Mouse (Mus musculus) liver, embryonic 13.5 days (tissue): ENCODE measurements around the gene Itk. TPM values are rescaled to one million over a fixed set of nuclear protein-coding genes. Genes with fewer than 3 reads are reported as not detected.

Experiments
- ATAC-seq: fragments of 200-750 bp; cut with Nextera tagmentation; 2 replicates; pipeline ENCODE4 v1.8.0; 2017; ENCODE audit warnings: low read depth, mild to moderate bottlenecking, moderate number of reproducible peaks, moderate library complexity
- DNase-seq: peaks from one replicate; pipeline ENCODE4 v3.0.0; 2022
- H3K27ac ChIP-seq: fragments of 300-500 bp; sonication (generic); 2 replicates; pipeline ENCODE4 v1.5.1; 2015; ENCODE audit warnings: moderate library complexity, mild to moderate bottlenecking, inconsistent platforms
- H3K27me3 ChIP-seq: fragments of 300-500 bp; sonication (generic); 2 replicates; pipeline ENCODE4 v1.6.1; 2015; ENCODE audit warnings: mild to moderate bottlenecking, inconsistent platforms
- H3K36me3 ChIP-seq: fragments of 300-500 bp; sonication (generic); 2 replicates; pipeline ENCODE4 v1.6.1; 2015; ENCODE audit warnings: mild to moderate bottlenecking, inconsistent platforms
- H3K4me1 ChIP-seq: fragments of 300-500 bp; sonication (generic); replicated peaks from 2 replicates; pipeline ENCODE4 v1.6.1; 2015; ENCODE audit warnings: inconsistent platforms
- H3K4me2 ChIP-seq: fragments of 300-500 bp; sonication (generic); 2 replicates; pipeline ENCODE4 v1.6.1; 2015; ENCODE audit warnings: inconsistent platforms, mild to moderate bottlenecking, moderate library complexity
- H3K4me3 ChIP-seq: fragments of 300-500 bp; sonication (generic); replicated peaks from 2 replicates; pipeline ENCODE4 v1.5.1; 2015; ENCODE audit warnings: mild to moderate bottlenecking, inconsistent platforms
- H3K9ac ChIP-seq: fragments of 300-500 bp; sonication (generic); 2 replicates; pipeline ENCODE4 v1.6.1; 2015; ENCODE audit warnings: mild to moderate bottlenecking, inconsistent platforms
- H3K9me3 ChIP-seq: fragments of 300-500 bp; sonication (generic); replicated peaks from 2 replicates; pipeline ENCODE4 v1.6.1; 2016; ENCODE audit warnings: inconsistent platforms
- WGBS: fragments of 180-500 bp; shearing (Covaris S2); methylation state at CpG from one replicate; pipeline ENCODE4 v1.1.7; 2015; ENCODE audit not compliant: insufficient replicate concordance; 5-methylcytosine and 5-hydroxymethylcytosine counted together
- polyA plus RNA-seq: library from polyadenylated mRNA; unstranded; fragments of >200 nt; fragmentation: Nextera tagmentation; extraction: Ambion mirVana; gene quantifications from 2 replicates; pipeline ENCODE4 v1.2.1, GENCODE M21; 2015

Itk gene
- polyA plus RNA-seq, 1 experiment from 2014 or later: 0.12 TPM

GRCm38 (mm10) chr11:46406721-46407120 lies 17.4 kb upstream of the Itk start:
- DNase-seq (no peak), ATAC-seq (no peak)
- Histone ChIP-seq H3K27me3 (no peaks in the 10 kb centered on the region), H3K27ac (no peak overlapping the region), H3K4me2 (no peak overlapping the region), H3K9me3 (no peaks in the 10 kb centered on the region), H3K9ac (no peak overlapping the region), H3K36me3 (no peaks in the 10 kb centered on the region), H3K4me3 (no peak overlapping the region), H3K4me1 (peaks cover under 1% of the 10 kb centered on the region; the same call in 1 of the 2 replicates)
- 41% methylated on average over 10 of the region's 10 CpGs for WGBS

- H3K9ac ChIP-seq: no peak overlapping the region
- H3K27me3 ChIP-seq: no peaks in the 10 kb centered on the region
- WGBS: 81% methylated on average over 16 of the region's 16 CpGs
- H3K9me3 ChIP-seq: no peaks in the 10 kb centered on the region
- H3K36me3 ChIP-seq: no peaks in the 10 kb centered on the region
- DNase-seq: no peak
- peaks cover 4% of the 10 kb centered on the region; the same call in 1 of the 2 replicates for H3K4me1 ChIP-seq
- H3K4me2 ChIP-seq: no peak overlapping the region
- no peak for ATAC-seq
- H3K4me3 ChIP-seq: no peak overlapping the region
- H3K27ac ChIP-seq: no peak overlapping the region
Observed at GRCm38 (mm10) chr11:46404986-46405385, 15.7 kb upstream of the Itk start.

DNA sequence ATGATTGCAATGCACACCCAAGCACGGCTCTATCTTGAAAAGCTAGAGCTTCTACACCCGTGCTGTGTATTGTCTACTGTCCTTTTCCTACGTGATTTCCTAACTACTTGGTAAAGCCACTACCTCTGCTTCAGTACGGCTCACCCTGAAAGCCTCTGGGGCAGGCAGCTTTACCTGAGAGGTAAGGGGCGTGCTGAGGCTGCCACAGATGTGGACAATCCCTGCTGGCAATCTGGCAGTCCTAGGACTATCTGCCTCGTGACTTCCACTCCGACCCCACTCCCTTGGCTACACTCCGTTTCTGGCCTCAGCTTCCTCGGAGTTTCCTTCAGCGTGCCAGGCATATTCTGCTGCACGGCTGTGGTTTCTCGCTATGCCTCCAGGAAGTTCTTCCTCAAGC lies 12.2 kb upstream of the Itk start:
- DNase-seq (no peak), ATAC-seq (no peak)
- no peaks in the 10 kb centered on the region for H3K36me3 ChIP-seq
- H3K27ac ChIP-seq: no peak overlapping the region
- H3K9me3 ChIP-seq: no peaks in the 10 kb centered on the region
- WGBS: 54% methylated on average over 12 of the region's 12 CpGs
- no peak overlapping the region for H3K4me2 ChIP-seq
- H3K27me3 ChIP-seq: no peaks in the 10 kb centered on the region
- no peak overlapping the region for H3K4me3 ChIP-seq
- peaks cover 30% of the 10 kb centered on the region for H3K4me1 ChIP-seq
- no peak overlapping the region for H3K9ac ChIP-seq

DNA sequence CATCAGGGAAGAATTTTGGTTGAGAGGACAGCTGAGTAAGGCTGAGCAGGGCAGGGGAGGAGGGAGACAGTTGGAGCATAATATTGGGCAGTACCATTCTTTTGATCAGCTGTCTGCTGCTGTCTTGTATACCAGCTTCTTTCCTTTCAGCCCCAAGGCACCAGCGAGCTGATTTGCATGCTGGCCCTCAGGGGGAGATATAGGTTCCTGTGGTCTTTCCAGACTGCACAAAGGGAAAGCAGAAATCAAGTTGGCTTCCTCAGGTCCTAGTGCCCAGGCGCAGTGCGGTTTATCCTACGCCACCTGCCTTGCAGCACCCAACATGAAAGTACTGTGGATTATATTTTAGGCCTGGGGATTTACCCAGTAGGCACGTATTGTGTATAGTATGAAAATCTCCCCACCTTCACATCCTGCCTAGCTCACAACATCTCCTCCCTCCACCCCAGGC lies 9.6 kb upstream of the Itk start:
- Histone ChIP-seq H3K9ac (0 out of 2 replicates have a peak overlapping the region, but pooled peaks have one; percentile 13), H3K9me3 (no peaks in the 10 kb centered on the region), H3K4me1 (peaks cover 38% of the 10 kb centered on the region), H3K4me3 (no peak overlapping the region), H3K27ac (no peak overlapping the region; the same call in 1 of the 2 replicates), H3K4me2 (peak overlapping the region; percentile 7; the same call in 1 of the 2 replicates), H3K36me3 (no peaks in the 10 kb centered on the region), H3K27me3 (no peaks in the 10 kb centered on the region)
- WGBS: 47% methylated on average over 5 of the region's 5 CpGs
- no peak for DNase-seq
- peak; percentile 36; the same call in 1 of the 2 replicates for ATAC-seq

- Histone ChIP-seq H3K9me3 (no peaks in the 10 kb centered on the region), H3K27ac (no peak overlapping the region), H3K36me3 (no peaks in the 10 kb centered on the region), H3K4me1 (peaks cover 38% of the 10 kb centered on the region), H3K4me2 (no peak overlapping the region), H3K4me3 (no peak overlapping the region), H3K27me3 (no peaks in the 10 kb centered on the region), H3K9ac (0 out of 2 replicates have a peak overlapping the region, but pooled peaks have one; percentile 13)
- ATAC-seq: 0 out of 2 replicates have a peak, but pooled peaks have one; percentile 58
- WGBS: 40% methylated on average over 4 of the region's 4 CpGs
- no peak for DNase-seq
Observed at GRCm38 (mm10) chr11:46398473-46398872, 9.2 kb upstream of the Itk start.

DNA sequence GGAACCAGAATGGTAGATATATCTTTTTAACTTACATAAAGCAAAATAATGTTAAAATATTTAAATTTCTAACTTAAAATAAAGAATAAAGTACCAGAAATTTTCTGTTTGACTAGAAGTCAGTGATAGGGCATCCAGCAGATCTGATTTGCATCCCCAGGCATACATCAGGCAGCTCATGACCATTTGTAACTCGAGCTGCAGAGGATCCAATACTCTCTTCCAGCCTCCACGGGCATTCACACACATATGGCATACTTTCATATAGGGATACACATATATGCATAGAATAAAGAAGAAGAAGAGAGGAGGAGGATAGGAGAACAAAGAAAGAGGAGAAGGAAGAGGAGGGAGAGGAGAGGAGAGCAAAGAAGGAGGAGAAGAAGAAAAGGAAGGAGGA lies 8.6 kb upstream of the Itk start:
- ATAC-seq: no peak
- no peaks in the 10 kb centered on the region for H3K36me3 ChIP-seq
- no peak overlapping the region for H3K4me2 ChIP-seq
- peaks cover 38% of the 10 kb centered on the region for H3K4me1 ChIP-seq
- no peak overlapping the region for H3K4me3 ChIP-seq
- DNase-seq: no peak
- H3K9ac ChIP-seq: no peak overlapping the region
- no peaks in the 10 kb centered on the region for H3K9me3 ChIP-seq
- no peak overlapping the region for H3K27ac ChIP-seq
- 54% methylated on average over 2 of the region's 2 CpGs for WGBS
- H3K27me3 ChIP-seq: no peaks in the 10 kb centered on the region

DNA sequence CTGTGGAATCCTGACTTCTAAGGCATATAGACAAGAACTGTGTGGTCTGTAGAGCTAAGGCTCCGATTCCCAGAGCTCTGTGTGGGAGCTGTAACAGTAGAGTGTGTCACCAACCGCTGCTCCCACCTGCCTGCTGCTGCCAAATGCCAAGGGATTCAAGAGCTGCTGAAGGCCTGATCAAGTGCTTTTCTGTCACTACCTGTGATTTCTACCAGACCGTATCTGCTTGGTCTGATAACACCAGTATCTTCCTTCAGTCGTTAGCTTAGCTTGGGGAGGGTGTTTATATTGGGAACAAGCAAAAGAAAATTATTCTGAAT lies 7.5 kb upstream of the Itk start:
- DNase-seq (no peak), ATAC-seq (no peak)
- Histone ChIP-seq H3K27me3 (no peaks in the 10 kb centered on the region), H3K9me3 (no peaks in the 10 kb centered on the region), H3K9ac (no peak overlapping the region), H3K4me3 (no peak overlapping the region), H3K36me3 (no peaks in the 10 kb centered on the region), H3K4me1 (peaks cover 38% of the 10 kb centered on the region), H3K4me2 (no peak overlapping the region), H3K27ac (no peak overlapping the region)
- 35% methylated on average over 4 of the region's 4 CpGs for WGBS

- H3K9ac ChIP-seq: no peak within 1 kb of the TSS
- peaks cover 35% of the 10 kb centered on the region for H3K4me1 ChIP-seq
- no peaks in the 10 kb centered on the region for H3K9me3 ChIP-seq
- H3K4me2 ChIP-seq: no peak within 1 kb of the TSS
- no peaks in the 10 kb centered on the region for H3K36me3 ChIP-seq
- H3K4me3 ChIP-seq: no peak within 1 kb of the TSS
- 0 out of 2 replicates have a peak, but pooled peaks have one; percentile 26 for ATAC-seq
- WGBS: 55% methylated on average over 13 of the region's 13 CpGs
- H3K27me3 ChIP-seq: no peaks in the 10 kb centered on the region
- no peak within 1 kb of the TSS for H3K27ac ChIP-seq
- DNase-seq: no peak
Observed at GRCm38 (mm10) chr11:46396167-46396859, 7.0 kb upstream of the Itk start, which contains the start of gene Fam71b. Fam71b (plus strand) TSS chr11:46396559.

- Histone ChIP-seq H3K4me3 (no peak overlapping the region), H3K4me1 (peaks cover 35% of the 10 kb centered on the region), H3K27me3 (no peaks in the 10 kb centered on the region), H3K9me3 (no peaks in the 10 kb centered on the region), H3K4me2 (no peak overlapping the region), H3K27ac (no peak overlapping the region), H3K9ac (no peak overlapping the region), H3K36me3 (no peaks in the 10 kb centered on the region)
- WGBS: 77% methylated on average over 2 of the region's 2 CpGs
- no peak for DNase-seq
- ATAC-seq: no peak
Observed at GRCm38 (mm10) chr11:46395698-46396097, 6.4 kb upstream of the Itk start.

- Histone ChIP-seq H3K27ac (no peak overlapping the region), H3K4me2 (no peak overlapping the region), H3K4me3 (no peak overlapping the region), H3K4me1 (peaks cover 35% of the 10 kb centered on the region), H3K9ac (no peak overlapping the region), H3K36me3 (no peaks in the 10 kb centered on the region), H3K9me3 (no peaks in the 10 kb centered on the region), H3K27me3 (no peaks in the 10 kb centered on the region)
- DNase-seq: no peak
- no peak for ATAC-seq
- WGBS: 68% methylated on average over 2 of the region's 2 CpGs
Observed at GRCm38 (mm10) chr11:46395088-46395487, 5.8 kb upstream of the Itk start.

- WGBS: 47% methylated on average over 4 of the region's 4 CpGs
- H3K4me1 ChIP-seq: peaks cover 25% of the 10 kb centered on the region
- no peak for DNase-seq
- H3K4me2 ChIP-seq: no peak overlapping the region
- no peaks in the 10 kb centered on the region for H3K36me3 ChIP-seq
- no peaks in the 10 kb centered on the region for H3K9me3 ChIP-seq
- H3K27me3 ChIP-seq: no peaks in the 10 kb centered on the region
- H3K9ac ChIP-seq: no peak overlapping the region
- no peak for ATAC-seq
- H3K27ac ChIP-seq: no peak overlapping the region
- H3K4me3 ChIP-seq: no peak overlapping the region
Observed at GRCm38 (mm10) chr11:46393413-46393812, 4.1 kb upstream of the Itk start.

- H3K4me1 ChIP-seq: peaks cover 21% of the 10 kb centered on the region
- H3K27me3 ChIP-seq: no peaks in the 10 kb centered on the region
- no peak overlapping the region for H3K27ac ChIP-seq
- no peak for DNase-seq
- WGBS: 41% methylated on average over 7 of the region's 7 CpGs
- H3K9ac ChIP-seq: no peak overlapping the region
- H3K9me3 ChIP-seq: no peaks in the 10 kb centered on the region
- no peak for ATAC-seq
- no peaks in the 10 kb centered on the region for H3K36me3 ChIP-seq
- no peak overlapping the region for H3K4me3 ChIP-seq
- H3K4me2 ChIP-seq: no peak overlapping the region
Observed at GRCm38 (mm10) chr11:46392890-46393289, 3.6 kb upstream of the Itk start.
